Mouse (Mus musculus) kidney, postnatal 0 days (tissue): ENCODE measurements around the gene Slc7a4. TPM values are rescaled to one million over a fixed set of nuclear protein-coding genes. Genes with fewer than 3 reads are reported as not detected.

Experiments
- ATAC-seq: fragments of 200-750 bp; cut with Nextera tagmentation; replicated peaks from 2 replicates; pipeline ENCODE4 v1.8.0; 2017; ENCODE audit warnings: low read depth, moderate number of reproducible peaks, moderate TSS enrichment, moderate library complexity; ENCODE audit not compliant: low FRiP score
- DNase-seq: peaks from one replicate; pipeline ENCODE4 v3.0.0-alpha.2; 2016; ENCODE audit warnings: low spot score
- H3K27ac ChIP-seq: fragments of 300-500 bp; sonication (generic); 2 replicates; pipeline ENCODE4 v1.5.1; 2014; ENCODE audit warnings: mild to moderate bottlenecking
- H3K27me3 ChIP-seq: fragments of 300-500 bp; sonication (generic); 2 replicates; pipeline ENCODE4 v1.6.1; 2014; ENCODE audit warnings: low read length, mixed read lengths; ENCODE audit not compliant: insufficient read depth
- H3K36me3 ChIP-seq: fragments of 300-500 bp; sonication (generic); 2 replicates; pipeline ENCODE4 v1.6.1; 2014; ENCODE audit warnings: low read length, mixed read lengths; ENCODE audit not compliant: insufficient read depth
- H3K4me1 ChIP-seq: fragments of 300-500 bp; sonication (generic); replicated peaks from 2 replicates; pipeline ENCODE4 v1.6.1; 2014; ENCODE audit warnings: antibody characterized with exemption, low read length, mixed read lengths; ENCODE audit not compliant: insufficient read depth
- H3K4me2 ChIP-seq: fragments of 300-500 bp; sonication (generic); 2 replicates; pipeline ENCODE4 v1.6.1; 2014; ENCODE audit warnings: mild to moderate bottlenecking, low read length, moderate library complexity, mixed read lengths
- H3K4me3 ChIP-seq: fragments of 300-500 bp; sonication (generic); replicated peaks from 2 replicates; pipeline ENCODE4 v1.5.1; 2014; ENCODE audit warnings: low read depth, low read length
- H3K9ac ChIP-seq: fragments of 300-500 bp; sonication (generic); 2 replicates; pipeline ENCODE4 v1.6.1; 2014; ENCODE audit warnings: low read depth, low read length
- H3K9me3 ChIP-seq: fragments of 300-500 bp; sonication (generic); replicated peaks from 2 replicates; pipeline ENCODE4 v1.6.1; 2016; ENCODE audit warnings: low read length, inconsistent platforms, mixed read lengths
- CTCF ChIP-seq: IDR thresholded peaks from 2 replicates; pipeline ENCODE4 v1.5.1; 2016; ENCODE audit warnings: antibody characterized with exemption, low read depth, mild to moderate bottlenecking, moderate library complexity
- WGBS: fragments of 180-500 bp; shearing (Covaris S2); extraction: QIAGEN DNeasy Blood & Tissue Kit; methylation state at CpG from one replicate; pipeline ENCODE4 v1.1.7; 2014; 5-methylcytosine and 5-hydroxymethylcytosine counted together
- polyA plus RNA-seq: library from polyadenylated mRNA; unstranded; fragments of >200 nt; fragmentation: Nextera tagmentation; extraction: Ambion mirVana; gene quantifications from 2 replicates; pipeline ENCODE4 v1.2.1, GENCODE M21; 2015

The Slc7a4 gene
- polyA plus RNA-seq, 1 experiment from 2014 or later = 14.3 TPM

DNA sequence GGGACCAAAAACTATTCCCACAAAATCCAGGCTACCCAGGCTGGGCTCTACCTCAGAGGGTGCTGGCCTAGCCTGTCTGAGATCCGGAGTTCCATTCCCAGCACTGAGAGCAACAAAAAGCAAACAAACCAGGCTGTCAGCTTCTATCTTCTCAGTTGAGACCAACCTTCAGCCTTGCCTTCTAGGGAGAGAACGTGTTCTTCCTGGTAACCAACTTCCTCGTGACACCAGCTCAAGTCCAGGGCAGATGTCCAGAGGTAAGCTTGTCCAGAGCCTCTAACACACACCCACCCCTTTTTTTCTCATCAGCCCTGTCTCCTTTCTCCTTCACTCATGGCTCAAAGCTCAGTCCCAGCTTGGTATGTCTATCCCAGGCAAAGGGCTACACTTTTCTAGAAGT lies 18.2 kb downstream of the Slc7a4 start:
- ATAC-seq (no peak), DNase-seq (no peak)
- WGBS = 79% methylated on average over 3 of the region's 3 CpGs
- H3K9me3 ChIP-seq = no peaks in the 10 kb centered on the region
- H3K4me2 ChIP-seq = no peak overlapping the region
- H3K36me3 ChIP-seq = no peaks in the 10 kb centered on the region
- H3K4me3 ChIP-seq = no peak overlapping the region
- no peak for TF ChIP-seq CTCF
- H3K27ac ChIP-seq = no peak overlapping the region
- H3K27me3 ChIP-seq = no peaks in the 10 kb centered on the region
- no peak overlapping the region for H3K9ac ChIP-seq
- peaks cover 17% of the 10 kb centered on the region; the same call in 1 of the 2 replicates for H3K4me1 ChIP-seq

- WGBS = 79% methylated on average over 2 of the region's 2 CpGs
Measured at GRCm38 (mm10) chr16:17564221-17564620, 18.8 kb downstream of the Slc7a4 start.

GRCm38 (mm10) chr16:17563580-17563979 lies 19.4 kb downstream of the Slc7a4 start:
- H3K4me1 ChIP-seq = peaks cover 25% of the 10 kb centered on the region
- no peaks in the 10 kb centered on the region for H3K36me3 ChIP-seq
- H3K9me3 ChIP-seq = no peaks in the 10 kb centered on the region
- no peak overlapping the region for H3K9ac ChIP-seq
- 37% methylated on average over 1 of the region's 1 CpGs for WGBS
- H3K27me3 ChIP-seq = no peaks in the 10 kb centered on the region
- no peak overlapping the region for H3K4me3 ChIP-seq
- DNase-seq (no peak), ATAC-seq (no peak)
- no peak for TF ChIP-seq CTCF
- no peak overlapping the region for H3K27ac ChIP-seq
- H3K4me2 ChIP-seq = no peak overlapping the region

More at GRCm38 (mm10) chr16:17564221-17564620, 18.8 kb downstream of the Slc7a4 start:
- Histone ChIP-seq H3K4me2 (no peak overlapping the region), H3K4me1 (peaks cover 18% of the 10 kb centered on the region), H3K36me3 (no peaks in the 10 kb centered on the region), H3K9me3 (no peaks in the 10 kb centered on the region), H3K4me3 (no peak overlapping the region), H3K27ac (no peak overlapping the region), H3K27me3 (no peaks in the 10 kb centered on the region), H3K9ac (no peak overlapping the region)
- no peak for ATAC-seq
- DNase-seq = no peak
- no peak for TF ChIP-seq CTCF

GRCm38 (mm10) chr16:17561751-17562208 lies 21.2 kb downstream of the Slc7a4 start, which contains the start of gene P2rx6:
Gene P2rx6 (plus strand): TSS chr16:17561885.
- H3K9me3 ChIP-seq = no peaks in the 10 kb centered on the region
- peak; percentile 1; the same call in 1 of the 2 replicates for TF ChIP-seq CTCF
- 2% methylated on average over 10 of the region's 10 CpGs for WGBS
- no peaks in the 10 kb centered on the region for H3K36me3 ChIP-seq
- H3K4me2 ChIP-seq = peak within 1 kb of the TSS; percentile 62
- H3K9ac ChIP-seq = peak within 1 kb of the TSS; percentile 44
- H3K4me3 ChIP-seq = peak within 1 kb of the TSS; percentile 24
- peak within 1 kb of the TSS; percentile 69 for H3K27ac ChIP-seq
- DNase-seq (peak; percentile 74), ATAC-seq (peak; percentile 67)
- H3K27me3 ChIP-seq = no peaks in the 10 kb centered on the region
- H3K4me1 ChIP-seq = peaks cover 30% of the 10 kb centered on the region

DNA sequence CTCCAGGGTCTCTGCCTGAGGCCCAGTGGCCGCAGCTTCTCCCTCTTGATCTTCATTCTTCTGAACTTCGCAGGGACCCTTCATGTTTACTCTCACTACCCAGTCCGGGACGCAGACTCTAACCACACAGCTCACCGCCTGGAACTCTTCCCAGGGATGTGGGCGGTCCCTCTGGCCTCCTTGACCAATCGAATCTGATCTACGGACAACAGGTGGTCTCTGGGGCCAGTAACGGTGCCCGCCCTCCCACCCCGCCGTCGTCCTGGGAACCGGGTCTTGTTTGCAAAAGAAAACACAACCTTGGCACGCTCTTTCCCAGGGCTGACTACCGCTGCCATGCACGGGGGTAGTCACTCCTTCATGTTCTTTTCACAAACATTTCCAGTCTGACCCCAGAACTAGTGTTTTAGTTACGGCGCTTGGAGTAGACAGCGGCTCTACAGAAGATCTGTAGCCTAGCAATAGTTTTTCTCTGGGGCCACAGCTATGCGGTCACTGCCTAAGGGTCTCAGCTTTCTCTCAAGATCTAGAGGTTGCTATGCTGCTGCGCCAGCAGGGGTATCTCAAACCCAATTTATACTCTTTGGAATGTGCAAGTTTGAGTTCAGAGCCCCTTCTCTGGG lies 21.8 kb downstream of the Slc7a4 start, which contains the start of gene Lrrc74b:
Lrrc74b (minus strand) TSS at position 120 of the 623 bp plus-strand sequence.
- TF ChIP-seq CTCF = peak; percentile 16; the same call in 1 of the 2 replicates
- H3K4me1 ChIP-seq = peaks cover 30% of the 10 kb centered on the region
- WGBS = 3% methylated on average over 22 of the region's 22 CpGs
- peak; percentile 91 for ATAC-seq
- DNase-seq = peak; percentile 85
- peak within 1 kb of the TSS; percentile 44 for H3K9ac ChIP-seq
- peak within 1 kb of the TSS; percentile 69 for H3K27ac ChIP-seq
- peak within 1 kb of the TSS; percentile 62 for H3K4me2 ChIP-seq
- H3K9me3 ChIP-seq = no peaks in the 10 kb centered on the region
- no peaks in the 10 kb centered on the region for H3K36me3 ChIP-seq
- H3K27me3 ChIP-seq = no peaks in the 10 kb centered on the region
- H3K4me3 ChIP-seq = peak within 1 kb of the TSS; percentile 24

DNA sequence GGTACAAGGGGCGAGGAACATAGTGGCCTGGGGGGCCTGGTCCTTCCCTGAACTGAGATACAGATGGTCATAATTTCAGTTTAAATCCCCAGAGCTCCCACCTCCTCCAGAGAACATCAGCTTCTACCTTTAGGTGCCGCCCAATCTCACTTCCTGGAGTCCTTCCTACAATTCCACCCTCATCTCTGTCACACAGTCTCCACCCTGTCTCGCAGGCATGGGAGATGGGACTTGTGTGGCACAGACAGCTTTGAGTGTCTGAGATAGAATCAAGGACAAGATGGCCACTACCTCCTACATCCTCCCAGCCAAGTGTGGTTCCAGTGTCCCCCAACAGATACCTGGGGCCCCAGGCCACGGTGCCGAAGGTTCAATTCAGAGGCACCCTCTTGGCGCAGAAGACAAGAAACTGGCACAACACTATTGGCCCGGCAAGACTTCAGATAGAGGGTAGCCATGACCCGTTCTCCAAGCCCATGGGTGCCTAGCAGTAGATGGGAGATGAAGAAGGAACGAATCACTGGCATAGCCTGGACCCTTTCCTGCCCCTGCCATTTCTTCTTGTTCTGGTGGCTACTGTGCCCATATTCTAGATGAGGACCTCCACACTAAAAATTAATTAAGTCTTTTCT lies 23.5 kb downstream of the Slc7a4 start:
- no peak for TF ChIP-seq CTCF
- H3K36me3 ChIP-seq = no peaks in the 10 kb centered on the region
- no peak overlapping the region for H3K27ac ChIP-seq
- no peaks in the 10 kb centered on the region for H3K9me3 ChIP-seq
- peaks cover 30% of the 10 kb centered on the region for H3K4me1 ChIP-seq
- 75% methylated on average over 9 of the region's 9 CpGs for WGBS
- H3K27me3 ChIP-seq = no peaks in the 10 kb centered on the region
- H3K4me3 ChIP-seq = no peak overlapping the region
- no peak for ATAC-seq
- peak overlapping the region; percentile 32; the same call in 1 of the 2 replicates for H3K4me2 ChIP-seq
- no peak for DNase-seq
- 0 out of 2 replicates have a peak overlapping the region, but pooled peaks have one; percentile 44 for H3K9ac ChIP-seq
